Mouse (Mus musculus) lung, postnatal 36 days (tissue): ENCODE results near the gene Klf6.

Experiments used
- DNase-seq: peaks from one replicate; pipeline ENCODE4 v3.0.0; 2022; ENCODE audit warnings: mixed read lengths

Klf6 gene

DNA sequence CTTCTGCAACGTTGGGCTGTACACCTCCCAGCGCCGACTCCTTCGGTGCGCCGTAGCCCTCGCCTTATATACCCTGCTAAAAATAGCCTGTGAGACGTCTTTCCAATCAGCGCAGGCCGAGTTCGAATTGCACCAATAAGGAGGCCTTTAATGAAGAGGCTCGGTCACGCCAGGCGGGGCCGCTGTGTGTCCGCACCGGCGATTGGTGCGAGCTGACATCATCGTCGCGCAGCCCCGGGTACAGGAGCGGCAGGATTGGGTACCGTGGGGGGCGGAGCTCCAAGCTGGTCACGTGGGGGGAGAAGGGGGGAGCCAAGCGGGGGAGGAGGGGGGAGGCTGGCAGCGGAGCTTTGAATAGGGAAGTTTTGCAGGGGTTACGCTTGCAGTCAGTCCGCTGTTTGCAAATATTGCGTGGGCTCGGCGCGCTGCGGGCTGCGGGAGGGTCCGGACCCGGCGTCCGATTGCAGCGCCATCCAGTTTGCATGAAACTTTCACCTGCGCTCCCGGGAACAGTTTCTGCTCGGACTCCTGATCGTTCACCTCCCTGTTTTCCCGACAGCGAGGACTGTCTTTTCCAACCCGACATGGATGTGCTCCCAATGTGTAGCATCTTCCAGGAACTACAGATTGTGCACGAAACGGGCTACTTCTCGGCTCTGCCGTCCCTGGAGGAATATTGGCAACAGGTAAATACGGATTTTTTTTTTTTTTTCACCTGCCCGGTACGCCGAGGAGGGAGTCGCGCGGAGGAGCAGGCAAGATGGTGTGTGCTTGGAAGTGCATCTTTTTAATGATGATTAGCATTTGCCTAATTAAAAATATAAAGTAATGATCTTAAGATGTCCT is at the start of gene Klf6:
Gene Klf6, plus strand, starts transcription at position 326 of the 846 bp plus-strand sequence.
- DNase-seq: peak; percentile 99

DNA sequence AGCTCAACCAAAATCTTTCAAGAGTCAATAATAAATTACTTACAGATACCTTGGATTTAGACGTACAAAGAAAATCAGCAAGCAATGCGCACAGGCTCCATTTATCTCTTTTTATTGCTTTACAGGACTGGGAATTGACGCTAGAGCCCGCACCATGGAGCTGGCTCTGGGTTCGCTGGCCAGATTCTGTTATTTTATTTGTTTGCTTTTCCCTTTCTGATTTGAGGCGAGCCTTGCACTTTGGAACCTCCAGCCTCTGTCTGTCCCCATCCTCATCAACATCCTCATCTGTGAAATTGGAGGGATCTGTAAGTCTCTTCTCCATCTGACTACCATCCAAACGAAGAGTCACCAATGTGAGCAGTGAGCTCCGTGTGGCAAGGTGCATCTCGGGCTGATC is 47.8 kb upstream of the Klf6 start:
- no peak for DNase-seq

- DNase-seq: no peak
Measured at GRCm38 (mm10) chr13:5817250-5817649, 44.0 kb upstream of the Klf6 start.

- no peak for DNase-seq
Measured at GRCm38 (mm10) chr13:5819173-5819572, 42.1 kb upstream of the Klf6 start.

- peak; percentile 41 for DNase-seq
Measured at GRCm38 (mm10) chr13:5822586-5822985, 38.7 kb upstream of the Klf6 start.

- no peak for DNase-seq
Measured at GRCm38 (mm10) chr13:5823150-5823549, 38.1 kb upstream of the Klf6 start.

DNA sequence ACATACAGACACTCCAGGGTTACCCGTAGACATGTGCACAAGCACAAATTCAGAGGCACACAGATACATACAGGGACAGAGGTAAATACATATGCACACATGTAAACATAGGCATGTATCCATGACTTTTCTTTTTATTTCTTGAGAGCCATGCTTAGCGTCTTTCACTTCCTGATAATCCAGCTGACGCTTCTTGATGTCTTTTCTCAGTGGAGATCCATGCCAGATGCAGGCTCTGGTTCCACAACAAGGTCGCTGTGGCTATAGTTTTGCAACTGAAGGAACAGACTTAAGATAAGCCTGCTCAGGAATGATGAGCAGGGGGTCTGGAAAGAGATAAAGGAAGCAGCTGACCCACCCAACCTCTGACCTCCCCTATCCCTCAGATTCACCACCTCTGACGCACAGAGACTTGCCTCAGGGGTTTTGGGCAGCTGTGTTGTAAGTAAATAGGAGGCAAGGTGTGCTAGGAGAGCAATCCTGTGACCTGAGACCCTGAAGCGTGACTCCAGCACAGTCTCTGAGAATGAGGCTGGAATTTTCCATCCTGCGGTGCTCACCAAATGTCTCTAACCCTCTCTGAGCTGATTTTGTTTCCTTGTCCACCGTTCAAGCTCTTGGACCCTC is 37.0 kb upstream of the Klf6 start:
- no peak for DNase-seq

DNA sequence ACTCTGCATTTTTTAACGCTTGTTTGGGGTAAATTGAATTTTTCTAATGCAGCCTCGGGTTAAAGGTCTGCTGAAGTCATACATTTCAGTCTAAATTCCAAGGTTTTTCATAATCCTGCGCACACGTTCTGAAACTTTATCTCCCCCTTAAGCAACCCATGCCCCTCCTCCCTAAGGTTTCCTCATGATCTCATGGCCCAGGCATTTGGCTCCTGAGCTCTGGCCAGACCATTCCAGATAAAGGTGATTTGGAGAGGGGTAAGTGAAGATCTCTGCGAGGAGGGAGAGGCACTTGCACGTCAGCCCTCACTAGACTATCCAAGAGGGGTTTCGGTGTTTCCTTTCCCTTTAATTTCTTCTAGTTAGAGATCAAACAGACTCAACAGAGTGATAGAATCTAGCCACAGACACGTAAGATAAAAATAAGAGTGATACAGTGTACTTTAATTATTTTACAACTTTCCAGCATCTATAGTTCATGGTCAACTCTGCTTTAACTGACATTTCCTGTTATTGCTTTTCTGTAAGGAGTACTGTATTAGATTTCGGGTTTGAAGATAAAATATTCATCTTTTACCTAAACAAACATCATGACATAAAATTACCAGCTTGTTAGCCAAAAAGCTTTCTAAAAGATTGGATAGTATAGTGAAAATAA is 35.0 kb upstream of the Klf6 start:
- peak; percentile 58 for DNase-seq

GRCm38 (mm10) chr13:5831976-5832375 is 29.3 kb upstream of the Klf6 start:
- DNase-seq: no peak

- DNase-seq: no peak
Measured at GRCm38 (mm10) chr13:5837174-5837777, 24.0 kb upstream of the Klf6 start.

DNA sequence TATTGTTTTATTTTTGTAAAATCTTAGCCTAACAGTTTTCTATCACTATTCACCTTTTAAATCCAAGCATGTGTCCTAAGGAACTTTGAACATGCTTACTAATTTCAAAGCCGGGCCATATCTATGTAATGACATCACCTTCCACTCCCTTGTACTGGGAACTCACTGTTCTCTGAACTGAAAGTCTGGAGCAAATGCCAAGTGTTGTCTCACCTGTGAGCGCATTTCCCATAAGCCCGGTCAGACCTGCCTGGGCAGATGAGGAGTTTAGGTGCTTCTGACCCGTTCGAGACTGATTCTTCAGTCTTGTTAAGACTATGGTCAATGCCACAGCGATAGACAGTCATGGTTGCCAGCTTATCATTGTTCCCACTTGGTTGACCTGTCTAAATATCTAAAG is 19.9 kb upstream of the Klf6 start:
- DNase-seq: peak; percentile 81

- DNase-seq: no peak
Measured at GRCm38 (mm10) chr13:5842911-5843310, 18.4 kb upstream of the Klf6 start.

DNA sequence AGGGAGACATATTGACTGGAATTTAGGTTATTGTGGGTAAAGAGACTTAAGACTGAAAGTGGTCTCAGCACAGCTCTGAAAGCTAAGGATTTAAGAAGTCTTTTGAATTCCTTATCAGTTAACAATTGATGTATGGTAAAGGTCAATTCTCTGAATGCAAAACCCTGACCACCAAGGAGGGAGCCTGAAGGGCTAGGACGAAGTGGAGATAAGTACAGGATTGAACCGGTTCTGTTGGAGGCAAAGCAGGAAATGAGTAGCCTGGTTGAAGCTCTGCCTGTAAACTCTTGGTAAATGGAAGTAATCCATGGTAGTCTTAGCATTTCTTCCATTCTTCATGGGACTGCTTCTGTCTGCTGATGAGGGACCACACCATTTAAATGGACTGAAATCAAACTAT is 17.5 kb upstream of the Klf6 start:
- DNase-seq: no peak

GRCm38 (mm10) chr13:5844338-5844737 is 16.9 kb upstream of the Klf6 start:
- DNase-seq: no peak

DNA sequence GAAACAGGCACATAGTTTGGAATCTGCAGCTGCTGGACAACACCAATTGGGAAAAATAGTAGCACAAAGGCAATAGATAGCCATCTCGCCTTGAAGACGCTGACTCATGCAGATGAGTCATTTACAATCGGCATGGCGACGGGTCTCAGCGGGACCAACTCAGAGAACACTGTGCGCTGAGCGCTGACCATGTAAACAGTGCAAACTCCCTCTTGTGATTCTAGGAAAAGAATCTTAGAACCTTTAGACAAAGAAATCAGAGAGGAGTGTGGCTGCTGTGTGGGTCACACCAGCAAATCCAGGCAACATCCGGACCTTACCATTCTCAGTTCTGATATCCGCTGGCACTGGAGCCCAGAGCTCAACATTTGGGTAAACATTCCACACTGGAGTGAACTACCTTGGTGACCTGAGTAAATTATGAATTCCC is 16.1 kb upstream of the Klf6 start:
- DNase-seq: peak; percentile 82

DNA sequence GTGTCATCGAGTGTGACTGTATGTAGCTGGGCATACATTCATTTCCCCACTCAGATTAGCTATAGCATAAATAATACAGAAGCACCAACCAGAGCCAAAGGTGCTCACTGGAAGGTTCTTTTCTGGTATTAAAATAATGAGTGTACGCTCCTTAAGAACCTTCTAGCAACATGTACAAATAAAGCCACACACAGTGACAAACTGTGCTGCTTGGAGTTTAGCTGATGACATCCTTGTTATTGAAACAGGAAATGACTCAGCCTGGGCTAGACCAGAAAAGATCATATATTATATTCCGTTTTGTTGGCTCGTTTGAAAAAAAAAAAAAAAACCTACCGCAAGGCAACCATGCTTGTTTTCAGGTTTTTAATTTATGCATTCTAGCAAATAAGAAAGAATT is 15.7 kb upstream of the Klf6 start:
- peak; percentile 79 for DNase-seq

- DNase-seq: no peak
Measured at GRCm38 (mm10) chr13:5846860-5847259, 14.4 kb upstream of the Klf6 start.

GRCm38 (mm10) chr13:5847736-5848135 is 13.5 kb upstream of the Klf6 start:
- no peak for DNase-seq

DNA sequence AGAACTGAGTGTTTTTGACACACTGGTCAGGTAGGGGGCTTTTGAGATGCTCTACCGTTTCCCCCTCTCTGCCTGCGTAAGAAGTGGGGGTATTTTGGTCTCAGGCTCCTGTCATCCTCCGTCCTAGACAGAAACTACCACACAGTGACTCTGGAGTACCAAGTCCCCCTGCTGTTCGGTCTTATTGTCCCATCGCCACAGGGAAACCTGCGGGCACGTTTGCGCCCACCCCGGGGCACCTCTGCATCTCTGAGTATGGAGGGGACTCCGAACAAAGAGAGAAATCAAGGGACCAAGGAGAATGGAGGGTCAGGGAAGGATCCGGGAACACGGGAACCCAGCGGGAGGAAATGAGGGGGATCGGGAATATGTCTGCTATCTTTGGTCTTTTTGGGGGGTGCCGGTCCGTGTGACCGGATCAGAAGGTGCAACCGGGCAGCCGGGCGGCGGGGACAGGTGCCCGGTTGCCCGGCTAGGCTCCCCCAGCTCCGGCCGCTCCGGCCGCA is 578 bp upstream of the Klf6 start:
- DNase-seq: peak; percentile 70

GRCm38 (mm10) chr13:5862003-5862625 is 832 bp downstream of the Klf6 start:
- peak; percentile 83 for DNase-seq

DNA sequence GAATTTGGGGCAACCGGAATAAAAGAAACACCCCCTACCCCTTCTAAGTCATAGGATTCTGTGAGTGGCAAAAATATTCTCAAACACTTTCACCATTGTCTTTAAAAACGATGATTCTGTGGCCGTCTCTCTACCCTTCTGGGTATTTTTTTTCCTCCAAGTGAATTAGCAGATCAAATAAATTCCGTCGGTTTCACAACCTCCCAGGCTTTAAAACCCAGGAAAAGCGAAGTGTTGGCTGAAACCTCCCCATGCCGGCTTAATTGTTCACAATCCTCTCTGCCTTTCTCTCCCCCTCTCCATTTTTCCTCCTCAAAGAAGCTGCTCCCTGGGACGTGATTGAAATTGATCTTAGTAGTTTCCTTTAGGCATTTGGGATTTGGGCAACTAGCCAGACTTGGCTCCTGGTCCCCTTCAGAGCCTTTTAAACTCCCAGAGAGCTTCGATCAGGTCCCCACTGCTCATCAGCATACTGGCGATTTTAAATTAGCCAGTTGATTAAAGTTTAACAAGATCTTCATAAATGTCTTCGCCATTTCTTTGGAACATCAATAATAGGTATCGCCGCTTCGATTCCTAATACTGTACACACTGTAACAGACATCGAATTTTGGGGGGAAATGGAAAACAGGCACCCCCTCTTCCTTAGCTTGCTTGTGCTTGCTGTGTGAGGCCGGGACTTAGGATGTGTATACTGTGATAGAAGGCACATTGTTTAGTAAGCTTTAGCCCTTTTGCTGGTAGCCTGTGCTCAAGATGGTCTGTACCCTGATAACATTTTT is 1.5 kb downstream of the Klf6 start:
- peak; percentile 56 for DNase-seq

GRCm38 (mm10) chr13:5863408-5863891 is 2.2 kb downstream of the Klf6 start:
- DNase-seq: peak; percentile 77
